Mouse (Mus musculus) liver, adult 2 months (tissue): Measurements from ENCODE around the gene 4930404H24Rik. TPM values are rescaled to one million over a fixed set of nuclear protein-coding genes. Genes with fewer than 3 reads are reported as not detected.
A peak's percentile ranks its signal among the peaks of the same experiment; 100 is the strongest.

Experiments
- DNase-seq: peaks from one replicate; pipeline ENCODE4 v3.0.0-alpha.2; 2011; ENCODE audit warnings: low read depth, low spot score; ENCODE audit errors: extremely low read depth
- H3K27ac ChIP-seq: fragments of 200-500 bp; replicated peaks from 2 replicates; pipeline ENCODE4 v1.5.1; 2012; ENCODE audit warnings: low read depth, mild to moderate bottlenecking, control low read depth, inconsistent platforms, low read length; ENCODE audit not compliant: insufficient read depth
- H3K27me3 ChIP-seq: fragments of 200-500 bp; 2 replicates; pipeline ENCODE4 v1.6.1; 2012; ENCODE audit warnings: mild to moderate bottlenecking, moderate library complexity, low read length, inconsistent platforms; ENCODE audit not compliant: control insufficient read depth, insufficient read depth
- H3K36me3 ChIP-seq: fragments of 200-500 bp; 2 replicates; pipeline ENCODE4 v1.6.1; 2012; ENCODE audit warnings: low read length, inconsistent platforms; ENCODE audit not compliant: control insufficient read depth, insufficient read depth
- H3K4me1 ChIP-seq: fragments of 200-500 bp; 2 replicates; pipeline ENCODE4 v1.6.1; 2011; ENCODE audit warnings: low read length; ENCODE audit not compliant: control insufficient read depth, insufficient read depth
- H3K4me3 ChIP-seq: fragments of 200-500 bp; 2 replicates; pipeline ENCODE4 v1.5.1; 2011; ENCODE audit warnings: low read depth, mild to moderate bottlenecking, control low read depth, low read length, moderate library complexity; ENCODE audit not compliant: insufficient read depth
- H3K79me2 ChIP-seq: fragments of 200-500 bp; 2 replicates; pipeline ENCODE4 v1.6.1; 2012; ENCODE audit warnings: inconsistent platforms, mild to moderate bottlenecking, low read length, moderate library complexity; ENCODE audit not compliant: control insufficient read depth, insufficient read depth
- H3K9ac ChIP-seq: fragments of 200-500 bp; 2 replicates; pipeline ENCODE4 v1.6.1; 2012; ENCODE audit warnings: low read depth, mild to moderate bottlenecking, control low read depth, inconsistent platforms, low read length
- CTCF ChIP-seq: fragments of 200-500 bp; IDR thresholded peaks from 2 replicates; pipeline ENCODE4 v1.5.1; 2011; ENCODE audit warnings: low read depth, low read length, control low read depth
- POLR2A ChIP-seq: fragments of 200-500 bp; IDR thresholded peaks from 2 replicates; pipeline ENCODE4 v1.6.1; 2011; ENCODE audit warnings: low read length, control low read depth; ENCODE audit not compliant: insufficient read depth; ENCODE audit errors: extremely low read depth
- WGBS: fragments of 180-500 bp; shearing (Covaris S2); methylation state at CpG from one replicate; pipeline ENCODE4 v1.1.7; 2018; 5-methylcytosine and 5-hydroxymethylcytosine counted together
- polyA plus RNA-seq: library from polyadenylated mRNA; depleted of rRNA; stranded (reverse); fragments of >200 nt; gene quantifications from 2 replicates; pipeline ENCODE4 v1.2.3, GENCODE M21; 2012
- total RNA-seq: library from RNA; depleted of rRNA; stranded (reverse); fragments of >200 nt; gene quantifications from 2 replicates; pipeline ENCODE4 v1.2.3, GENCODE M21; 2014

The 4930404H24Rik gene
- total and polyA plus RNA-seq, 2 experiments: not detected

DNA sequence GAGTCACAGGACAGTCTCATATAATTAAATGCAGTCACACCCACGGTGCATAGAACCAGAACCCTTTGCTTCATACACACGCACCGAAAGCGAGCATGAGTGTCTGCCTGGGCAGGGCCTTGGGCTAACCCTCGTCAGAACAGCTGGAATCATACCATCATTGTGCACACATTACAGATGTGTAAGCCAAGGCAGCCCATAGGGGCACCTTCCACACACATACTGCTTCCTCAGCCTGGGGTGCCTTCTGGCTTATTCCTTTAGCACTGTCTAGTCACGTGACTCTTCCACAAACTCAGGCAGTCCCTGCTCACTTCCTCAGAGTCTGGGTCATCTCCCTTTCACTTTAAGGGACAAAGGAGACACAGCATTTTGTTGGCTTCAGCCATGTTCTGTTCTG, 3.7 kb downstream of the 4930404H24Rik start:
- H3K4me3 ChIP-seq: no peak overlapping the region
- no peak for TF ChIP-seq CTCF
- no peak for TF ChIP-seq POLR2A
- peak; percentile 12 for DNase-seq
- H3K27me3 ChIP-seq: no peaks in the 10 kb centered on the region
- H3K9ac ChIP-seq: no peak overlapping the region
- no peaks in the 10 kb centered on the region for H3K36me3 ChIP-seq
- 83% methylated on average over 6 of the region's 6 CpGs for WGBS
- H3K27ac ChIP-seq: no peak overlapping the region
- no peaks in the 10 kb centered on the region for H3K79me2 ChIP-seq
- H3K4me1 ChIP-seq: peaks cover 13% of the 10 kb centered on the region; the same call in 1 of the 2 replicates

DNA sequence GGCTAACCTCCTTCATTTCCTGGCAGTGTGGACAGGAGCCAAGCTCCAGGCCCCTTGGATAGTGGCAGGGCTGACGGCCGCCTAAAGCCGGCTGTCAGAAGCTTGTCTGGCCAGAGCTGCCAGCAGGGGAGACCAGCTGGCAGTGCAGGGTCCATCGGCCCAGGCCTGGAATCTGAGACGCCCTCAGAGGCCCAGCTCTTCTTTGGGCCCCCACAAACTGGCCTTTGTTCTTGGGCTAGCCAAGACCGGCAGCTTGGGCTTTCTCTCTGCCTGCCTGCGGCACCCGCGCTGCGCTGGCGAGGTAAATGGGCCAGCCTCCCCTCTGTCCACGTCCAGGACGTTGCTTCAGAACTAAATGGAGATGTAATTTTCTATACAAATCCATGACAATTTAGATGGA, 4.3 kb downstream of the 4930404H24Rik start:
- TF ChIP-seq CTCF (no peak), POLR2A (no peak)
- WGBS: 86% methylated on average over 13 of the region's 13 CpGs
- DNase-seq: no peak
- H3K79me2 ChIP-seq: no peaks in the 10 kb centered on the region
- H3K4me3 ChIP-seq: no peak overlapping the region
- no peaks in the 10 kb centered on the region for H3K27me3 ChIP-seq
- H3K9ac ChIP-seq: no peak overlapping the region
- H3K4me1 ChIP-seq: peaks cover 13% of the 10 kb centered on the region; the same call in 1 of the 2 replicates
- no peak overlapping the region for H3K27ac ChIP-seq
- no peaks in the 10 kb centered on the region for H3K36me3 ChIP-seq

DNA sequence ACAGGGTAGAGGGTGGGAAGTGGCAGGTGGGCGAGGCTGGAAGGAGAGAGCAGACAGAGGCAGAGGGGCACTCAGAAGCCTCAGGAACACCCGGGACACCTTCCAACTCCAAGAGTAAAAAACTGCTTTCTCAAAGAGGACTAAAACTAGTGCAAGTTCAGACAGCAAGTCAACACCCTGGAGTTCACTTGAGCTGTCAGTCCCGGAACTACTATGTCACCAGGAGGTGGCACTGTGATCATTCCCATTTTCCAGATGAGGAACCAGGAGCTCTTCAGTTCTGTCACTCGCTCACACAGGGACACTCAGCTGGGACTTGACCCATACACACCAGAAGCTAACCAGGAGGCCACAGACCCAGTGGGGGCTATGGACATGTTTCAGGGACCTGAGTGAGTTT, 6.6 kb downstream of the 4930404H24Rik start:
- H3K79me2 ChIP-seq: no peaks in the 10 kb centered on the region
- no peak overlapping the region for H3K4me3 ChIP-seq
- no peaks in the 10 kb centered on the region for H3K27me3 ChIP-seq
- no peaks in the 10 kb centered on the region for H3K36me3 ChIP-seq
- DNase-seq: peak; percentile 57
- WGBS: 59% methylated on average over 4 of the region's 4 CpGs
- H3K9ac ChIP-seq: no peak overlapping the region
- no peak overlapping the region for H3K27ac ChIP-seq
- H3K4me1 ChIP-seq: peaks cover 9% of the 10 kb centered on the region; the same call in 1 of the 2 replicates
- TF ChIP-seq CTCF: peak; percentile 54
- no peak for TF ChIP-seq POLR2A

GRCm38 (mm10) chr2:153506385-153506784, 13.8 kb downstream of the 4930404H24Rik start:
- WGBS: 93% methylated on average over 5 of the region's 5 CpGs
- Histone ChIP-seq H3K27ac (no peak overlapping the region), H3K4me1 (no peaks in the 10 kb centered on the region)

DNA sequence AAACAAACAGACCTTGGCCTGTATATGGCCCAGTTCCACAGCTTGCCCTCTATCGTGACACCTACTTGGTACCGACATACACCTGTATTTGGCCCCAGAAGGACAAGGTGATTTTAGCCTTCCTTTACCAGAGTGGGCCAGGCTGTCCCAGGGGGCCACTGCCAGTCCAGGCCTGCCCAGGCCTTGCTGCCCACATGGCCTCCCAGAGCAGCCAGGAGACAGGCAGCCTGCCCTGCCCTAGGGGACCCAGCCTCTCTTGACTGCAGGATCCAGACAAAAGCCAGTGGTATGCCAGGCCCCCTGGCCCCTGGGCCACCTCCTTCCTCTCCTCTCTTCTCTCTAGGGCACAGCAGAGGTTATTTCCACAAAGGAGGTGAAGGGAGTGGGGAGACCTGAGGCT, 15.4 kb downstream of the 4930404H24Rik start:
- TF ChIP-seq POLR2A: no peak
- no peak for TF ChIP-seq CTCF
- no peaks in the 10 kb centered on the region for H3K27me3 ChIP-seq
- H3K27ac ChIP-seq: no peak overlapping the region
- no peak for DNase-seq
- no peaks in the 10 kb centered on the region for H3K79me2 ChIP-seq
- WGBS: 96% methylated on average over 2 of the region's 2 CpGs
- H3K4me1 ChIP-seq: no peaks in the 10 kb centered on the region
- no peaks in the 10 kb centered on the region for H3K36me3 ChIP-seq
- no peak overlapping the region for H3K4me3 ChIP-seq
- H3K9ac ChIP-seq: no peak overlapping the region

More at GRCm38 (mm10) chr2:153506385-153506784, 13.8 kb downstream of the 4930404H24Rik start:
- Histone ChIP-seq H3K4me3 (no peak overlapping the region), H3K36me3 (no peaks in the 10 kb centered on the region), H3K27me3 (no peaks in the 10 kb centered on the region), H3K79me2 (no peaks in the 10 kb centered on the region), H3K9ac (no peak overlapping the region)
- TF ChIP-seq POLR2A (no peak), CTCF (no peak)
- no peak for DNase-seq

DNA sequence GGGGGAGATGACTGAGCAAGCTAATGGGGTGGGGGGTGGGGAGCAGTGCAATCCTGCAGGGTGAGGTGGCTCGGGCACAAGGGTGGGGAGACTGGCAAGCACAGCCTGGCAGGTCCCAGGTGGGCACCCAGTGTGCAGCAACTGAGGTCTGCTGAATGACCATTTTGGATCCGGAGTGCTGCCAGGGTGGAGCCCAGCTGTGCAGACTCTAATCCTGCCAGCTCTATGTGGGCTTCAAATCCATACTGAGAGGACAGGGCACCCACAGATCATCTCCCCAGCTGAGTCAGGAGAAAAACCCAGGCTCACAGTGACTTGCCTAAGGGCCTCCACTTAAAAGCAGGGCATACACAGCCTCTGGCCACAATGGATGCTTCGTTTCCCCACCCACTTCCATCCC, 15.8 kb downstream of the 4930404H24Rik start:
- 92% methylated on average over 3 of the region's 3 CpGs for WGBS
- no peak for DNase-seq
- Histone ChIP-seq H3K4me3 (no peak overlapping the region), H3K9ac (no peak overlapping the region), H3K27ac (no peak overlapping the region), H3K36me3 (no peaks in the 10 kb centered on the region), H3K27me3 (no peaks in the 10 kb centered on the region), H3K4me1 (no peaks in the 10 kb centered on the region), H3K79me2 (no peaks in the 10 kb centered on the region)
- TF ChIP-seq POLR2A (no peak), CTCF (no peak)
